Mouse (Mus musculus) G1E (cell line): Measurements from ENCODE around the gene Dcdc2b.

Experiments used
- CTCF ChIP-seq: IDR thresholded peaks from 2 replicates; pipeline ENCODE4 v1.5.1; 2012; ENCODE audit warnings: low read depth, low read length, inconsistent platforms, mixed read lengths
- TAL1 ChIP-seq: conservative IDR thresholded peaks from 2 replicates; pipeline ENCODE4 v1.6.1; 2012; ENCODE audit warnings: low read depth, low read length, inconsistent platforms, mixed read lengths

- no peak for TF ChIP-seq CTCF
- no peak for TF ChIP-seq TAL1
Measured at GRCm38 (mm10) chr4:129580347-129580746, 33.7 kb downstream of the Dcdc2b start.
